Mouse (Mus musculus) cerebellum, adult 9-11 months (tissue): ENCODE results near the gene Gpr45.
"Not testable (repeated sequence)": the region's sequence is repeated elsewhere in the genome, so short reads cannot be mapped to it uniquely, and the experiment has no call there.

Experiments
- DNase-seq: peaks from one replicate; pipeline ENCODE4 v3.0.0; 2022

Gpr45 gene

DNA sequence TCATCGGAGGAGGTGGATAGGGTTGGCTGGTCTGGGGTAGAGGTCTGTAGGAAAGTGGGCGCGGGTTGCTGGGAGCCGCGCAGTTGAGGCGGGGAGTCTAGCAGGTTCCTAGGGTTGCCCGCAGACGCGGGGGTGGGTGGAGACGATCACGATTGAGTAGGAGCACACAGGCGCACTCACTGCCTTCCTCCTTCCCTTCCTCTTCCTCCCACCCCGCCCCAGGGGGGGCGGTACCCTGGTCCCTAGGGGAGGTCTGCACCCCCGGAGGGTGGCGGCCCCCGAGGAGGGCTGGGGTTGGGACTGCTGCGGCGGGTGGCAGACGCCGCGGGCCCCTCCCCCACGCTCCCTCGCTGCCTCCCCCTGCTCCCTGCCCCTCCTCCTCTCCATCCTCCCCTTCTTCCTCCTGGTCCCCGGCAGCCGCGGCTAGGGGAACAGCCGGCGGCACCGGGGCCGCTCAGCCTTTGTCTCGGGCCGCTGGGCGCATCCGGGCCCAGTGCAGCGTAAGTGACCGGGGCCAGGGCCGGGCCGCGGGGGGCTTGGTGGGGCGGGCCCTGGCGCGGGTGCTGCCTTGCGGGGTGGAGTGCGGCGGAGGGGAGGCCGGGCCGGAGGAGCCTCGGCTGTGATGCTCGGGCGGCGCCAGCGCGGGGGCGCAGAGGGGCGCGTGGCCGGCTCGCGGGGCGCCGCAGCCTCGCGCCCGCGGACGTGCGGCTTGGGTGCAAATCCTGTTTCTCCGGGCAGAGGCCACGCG lies at the start of gene Gpr45:
Gene Gpr45, plus strand, starts transcription at position 139 of the 748 bp plus-strand sequence.
- peak; percentile 66 for DNase-seq

DNA sequence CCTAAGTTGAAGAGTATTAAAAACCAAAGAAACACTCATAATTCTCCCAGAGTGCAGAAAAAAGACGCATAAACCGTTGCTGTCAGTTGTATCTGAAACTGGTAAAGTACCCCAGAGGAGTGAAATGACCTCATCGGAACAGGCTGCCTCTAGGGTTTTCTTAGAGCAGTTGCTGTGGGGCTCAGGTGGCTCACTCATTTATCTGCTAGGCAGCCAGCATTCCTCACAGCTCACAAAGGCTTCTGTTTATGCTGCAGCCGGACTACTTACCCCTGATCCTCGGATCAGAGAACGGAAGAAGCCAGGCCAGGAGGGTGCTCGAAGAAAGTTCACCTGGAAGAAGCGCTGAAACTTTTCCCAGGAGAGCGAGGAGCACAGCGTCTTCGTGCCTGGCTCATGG lies 47.5 kb upstream of the Gpr45 start:
- no peak for DNase-seq

DNA sequence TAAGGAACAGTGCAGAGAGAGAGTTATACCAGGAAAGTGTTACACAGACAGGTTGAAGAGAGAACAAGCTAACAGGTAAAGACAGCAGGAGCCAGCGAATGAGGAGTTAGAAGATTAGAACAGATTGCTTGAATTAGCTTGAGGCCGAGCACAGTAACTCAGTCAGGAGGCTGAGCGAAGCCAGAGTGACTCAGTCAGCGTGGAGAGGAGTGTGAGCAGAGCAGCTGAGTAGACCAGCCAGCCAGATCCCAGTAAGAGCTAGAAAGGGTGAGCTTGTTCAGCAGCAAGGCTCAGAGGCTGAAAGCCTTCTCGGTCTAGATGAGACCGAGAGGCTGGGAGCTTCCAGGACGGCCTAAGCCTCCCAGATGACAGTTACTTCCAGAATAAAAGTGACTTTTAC lies 46.0 kb upstream of the Gpr45 start:
- DNase-seq: no peak

DNA sequence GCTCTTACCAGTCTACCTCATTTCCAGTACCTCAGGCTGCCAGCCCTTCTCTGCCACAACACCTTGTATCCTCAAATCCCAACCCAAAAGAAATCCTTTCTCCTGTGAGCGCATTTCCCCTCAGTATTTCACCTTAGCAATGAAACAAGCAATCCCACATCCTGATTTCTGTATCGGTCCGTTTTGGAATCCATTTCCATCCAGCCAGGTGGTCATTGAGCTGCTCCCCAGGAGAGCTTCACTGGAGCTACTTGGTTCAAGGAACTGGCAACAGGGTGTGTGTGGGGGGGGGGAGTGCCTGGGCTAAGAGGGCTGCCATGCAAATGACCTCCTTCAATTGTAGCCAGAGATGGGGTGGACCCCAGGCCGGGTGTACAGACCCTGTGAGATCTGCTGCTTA lies 45.5 kb upstream of the Gpr45 start:
- DNase-seq: no peak

DNA sequence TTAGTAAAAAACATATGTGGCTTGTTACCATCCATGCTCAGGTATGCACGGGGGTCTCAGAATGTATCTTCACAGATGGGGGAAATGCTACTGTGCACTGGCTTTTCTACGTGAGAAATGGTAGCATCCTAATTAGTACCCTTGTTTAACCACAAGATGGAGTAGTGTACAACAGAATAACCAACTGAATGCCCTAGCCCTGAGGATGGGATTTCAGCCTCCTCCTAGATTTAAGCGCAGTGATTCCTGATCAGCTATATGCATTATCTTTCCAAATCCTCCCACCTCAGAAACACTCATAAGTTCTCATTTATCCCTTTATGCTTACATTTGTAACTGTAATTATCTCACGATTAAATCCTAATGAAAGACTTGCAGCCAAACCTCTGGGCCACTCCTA lies 37.6 kb upstream of the Gpr45 start:
- DNase-seq: no peak

DNA sequence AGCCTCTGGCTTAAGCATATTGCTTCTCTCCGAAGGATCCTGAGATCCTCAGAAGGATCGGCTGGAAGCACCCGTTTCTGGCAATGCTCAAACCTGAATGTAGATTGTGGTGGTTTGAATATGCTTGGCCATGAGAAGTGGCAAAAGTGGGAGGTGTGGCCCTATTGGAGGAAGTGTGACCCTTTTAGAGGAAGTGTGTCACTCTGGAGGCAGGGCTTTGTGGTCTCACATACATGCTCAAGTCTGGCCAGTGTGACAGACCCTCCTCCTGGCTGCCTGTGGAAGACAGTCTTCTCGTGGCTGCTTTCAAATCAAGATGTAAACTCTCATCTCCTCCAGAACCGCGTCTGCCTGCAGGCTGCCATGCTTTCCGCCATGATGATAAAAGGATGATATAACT lies 36.0 kb upstream of the Gpr45 start:
- no peak for DNase-seq

DNA sequence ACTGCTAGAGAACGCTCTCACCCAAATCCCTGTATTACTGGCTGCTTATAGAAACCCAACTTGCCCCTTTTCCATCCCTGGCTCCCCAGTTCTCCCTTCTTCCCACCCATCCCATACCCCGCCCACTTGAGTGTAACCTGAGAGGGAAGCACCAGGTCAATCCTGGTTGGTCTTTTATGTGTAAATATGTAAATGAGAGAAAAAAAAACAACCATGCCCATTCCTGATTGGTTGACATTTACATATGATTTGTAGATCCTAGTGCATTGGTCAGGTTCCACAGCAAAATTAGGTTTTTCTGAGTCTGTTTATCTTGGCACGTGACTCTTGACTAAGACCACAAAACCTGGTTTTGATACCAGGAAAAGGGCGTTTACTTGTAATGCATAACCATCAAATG lies 34.8 kb upstream of the Gpr45 start:
- DNase-seq: no peak

DNA sequence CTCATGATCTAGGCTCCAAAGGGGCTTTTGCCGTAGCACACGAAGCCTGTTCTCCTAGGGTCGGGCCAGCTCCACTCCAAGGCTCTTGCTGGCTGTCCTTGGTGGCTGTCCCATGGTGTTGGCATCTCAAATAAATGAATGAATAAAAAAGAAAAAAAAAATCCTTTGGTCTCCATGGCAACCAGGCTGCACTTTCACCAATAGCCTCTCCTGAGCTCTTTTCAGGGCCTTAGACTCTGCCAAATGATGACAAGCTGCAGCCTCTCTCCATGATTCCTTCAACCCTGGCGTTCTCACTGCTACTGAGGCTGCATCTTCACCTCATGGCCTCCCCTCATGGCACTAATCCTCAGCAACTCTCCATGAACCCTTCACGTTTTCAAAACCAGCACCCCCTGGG lies 28.7 kb upstream of the Gpr45 start:
- no peak for DNase-seq

DNA sequence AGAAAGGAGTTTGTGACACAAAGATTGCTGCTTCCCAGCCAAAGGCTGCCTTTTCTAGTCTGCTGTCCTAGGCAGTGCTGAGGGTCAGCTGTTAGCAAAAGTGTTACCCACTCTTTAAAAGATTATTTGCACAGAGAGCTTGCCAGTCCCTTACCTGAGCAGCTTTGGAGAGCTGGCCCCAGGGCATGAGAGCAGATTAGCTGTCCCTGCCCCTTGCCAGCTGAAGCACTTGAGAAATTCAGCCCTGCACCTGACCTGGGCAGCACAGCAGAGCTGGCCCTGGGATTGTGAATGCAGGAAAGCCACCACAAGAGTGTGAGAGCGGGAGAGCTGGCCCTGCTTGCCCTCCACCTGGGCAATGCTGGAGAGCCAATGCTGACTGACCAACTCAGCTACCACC lies 19.1 kb upstream of the Gpr45 start:
- no peak for DNase-seq

DNA sequence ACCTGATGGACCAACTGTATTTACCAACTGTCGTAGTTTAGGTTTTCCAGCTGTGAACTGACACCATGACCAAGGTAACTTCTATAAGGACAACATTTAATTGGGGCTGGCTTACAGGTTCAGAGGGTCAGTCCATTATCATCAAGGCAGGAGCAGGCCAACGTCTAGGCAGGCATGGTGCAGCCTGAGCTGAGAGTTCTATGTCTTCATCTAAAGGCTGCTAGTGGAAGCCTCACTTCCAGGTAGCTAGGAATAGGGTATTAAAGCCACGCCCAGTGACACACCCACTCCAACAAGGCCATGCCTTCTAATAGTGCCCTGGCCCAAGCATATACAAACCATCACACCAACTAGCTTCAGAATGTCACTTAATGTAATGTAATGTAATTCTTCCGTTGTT lies 4.2 kb upstream of the Gpr45 start:
- DNase-seq: no peak

DNA sequence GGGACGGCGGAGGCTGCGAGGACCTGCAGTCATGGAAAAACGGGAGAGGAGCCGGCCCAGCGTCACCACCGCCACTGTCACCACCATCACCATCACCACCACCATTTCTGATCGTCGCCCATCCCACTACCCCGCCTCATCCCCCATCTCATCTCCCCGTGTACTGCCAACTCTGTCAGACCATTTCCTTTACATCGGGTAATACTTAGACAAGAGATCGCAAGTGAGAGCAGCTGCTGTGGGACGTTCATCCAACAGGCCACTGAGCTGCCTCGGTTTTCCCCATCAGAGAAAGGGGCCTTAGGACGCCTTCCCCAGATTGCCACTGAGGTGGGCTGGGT lies 780 bp downstream of the Gpr45 start:
- no peak for DNase-seq

DNA sequence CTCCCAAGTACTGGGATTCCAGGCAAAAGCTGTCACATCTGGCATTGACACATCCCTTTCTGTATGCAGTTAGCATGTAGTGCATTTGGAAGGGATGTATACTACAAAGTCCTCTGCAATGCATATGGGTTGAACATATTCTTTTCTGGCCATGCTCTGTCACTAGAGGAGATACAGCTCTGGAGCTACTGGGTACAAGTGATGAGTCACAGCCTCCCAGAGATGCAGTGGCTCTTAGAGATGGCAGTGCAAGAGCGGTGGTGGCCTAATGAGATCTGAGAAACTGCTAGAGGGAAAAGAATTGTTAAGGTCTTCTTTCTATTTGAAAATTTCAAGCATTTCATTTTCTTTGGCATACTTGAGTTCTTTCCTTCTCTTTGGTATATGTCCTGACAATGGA lies 4.2 kb downstream of the Gpr45 start:
- DNase-seq: no peak

DNA sequence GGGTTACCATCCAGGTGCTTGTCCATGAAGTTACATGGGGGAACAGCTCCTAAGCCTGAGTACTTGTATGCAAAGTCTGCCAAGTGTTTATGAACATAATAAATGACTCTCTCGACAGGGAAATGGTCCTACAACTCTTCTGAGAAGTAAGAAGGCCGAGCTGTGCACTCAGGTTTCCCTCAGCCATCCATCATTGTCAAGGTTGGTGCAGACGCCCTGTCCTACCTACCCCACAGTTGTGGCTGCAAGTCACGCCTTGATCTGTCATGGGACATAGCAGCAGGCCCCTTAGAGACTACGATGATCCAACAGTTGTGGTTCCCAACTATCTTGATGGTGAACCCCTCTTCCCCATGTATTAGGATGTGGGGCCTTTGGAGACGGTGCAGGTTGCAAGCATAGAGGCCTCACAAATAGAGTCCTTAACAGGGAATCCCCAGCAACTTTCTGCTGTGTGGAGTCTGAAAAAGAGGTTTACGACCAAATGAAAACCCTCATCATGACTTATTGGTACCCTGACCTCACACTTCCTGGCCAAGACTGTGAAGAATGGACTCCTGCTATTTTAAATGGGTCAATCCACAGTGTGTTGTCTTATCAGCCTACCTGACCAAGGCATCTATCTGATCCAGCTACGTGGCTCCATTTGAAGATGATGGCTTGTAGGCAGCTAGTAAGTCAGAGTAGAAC lies 30.6 kb downstream of the Gpr45 start:
- DNase-seq: no peak

DNA sequence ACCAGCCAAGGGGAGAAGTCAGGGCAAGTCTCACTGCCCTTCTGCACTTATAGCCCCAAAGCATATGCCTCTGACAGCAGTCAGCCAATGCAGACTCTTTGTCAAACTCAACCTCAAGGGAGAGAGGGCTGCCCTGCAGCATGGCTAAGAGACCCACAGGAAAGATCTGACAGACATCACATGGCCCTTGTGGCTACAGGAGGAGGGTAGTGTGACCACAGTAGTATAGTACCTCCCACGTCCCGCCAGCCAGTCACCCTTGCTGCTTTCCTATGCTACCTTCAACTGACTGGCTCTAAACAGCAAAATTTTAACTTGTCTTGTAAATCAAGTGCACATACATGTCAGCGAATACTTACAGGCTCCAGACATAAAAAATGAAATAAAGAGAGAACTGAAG lies 31.4 kb downstream of the Gpr45 start:
- DNase-seq: no peak

DNA sequence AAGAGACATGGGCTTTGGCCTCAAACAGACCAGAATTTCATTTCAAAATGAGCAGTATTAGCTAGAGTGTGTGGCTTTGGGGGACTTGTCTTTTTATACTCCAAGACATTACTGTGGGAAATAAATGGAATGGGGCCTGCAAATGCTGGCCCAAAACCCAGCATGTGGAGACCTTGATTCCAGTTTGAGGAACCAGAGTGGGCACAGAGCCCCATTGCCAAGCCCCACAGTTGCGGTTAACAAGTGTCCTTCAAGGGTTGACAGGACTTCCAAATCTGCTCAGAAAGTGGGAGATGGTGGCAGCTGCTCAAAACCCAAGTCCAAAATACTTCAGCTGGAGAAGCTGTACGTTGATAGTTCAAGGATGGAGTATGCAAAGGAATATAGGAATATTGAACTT lies 36.3 kb downstream of the Gpr45 start:
- no peak for DNase-seq

DNA sequence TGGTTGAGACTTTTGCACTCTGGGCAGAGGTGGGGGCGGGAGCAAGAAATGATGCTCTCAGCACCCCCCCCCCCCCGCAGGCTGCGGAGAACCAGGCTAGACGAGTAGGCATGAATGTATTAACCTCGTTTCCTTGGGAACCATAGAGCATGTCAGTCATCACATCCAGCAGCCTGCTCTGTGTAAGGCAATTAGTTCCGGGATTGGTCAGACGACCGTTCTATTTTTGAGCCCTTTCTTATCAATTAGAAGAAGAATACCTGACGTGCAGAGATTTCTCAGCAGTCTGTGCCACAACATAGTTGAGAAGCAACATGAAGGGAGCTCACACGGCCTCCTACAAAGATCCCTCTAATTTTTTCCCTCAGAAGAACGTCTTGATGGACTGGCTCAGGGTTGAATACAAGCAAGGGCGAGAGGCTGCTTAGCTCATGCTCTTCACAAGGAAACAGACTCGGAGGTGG lies 53.4 kb downstream of the Gpr45 start:
- DNase-seq: no peak

DNA sequence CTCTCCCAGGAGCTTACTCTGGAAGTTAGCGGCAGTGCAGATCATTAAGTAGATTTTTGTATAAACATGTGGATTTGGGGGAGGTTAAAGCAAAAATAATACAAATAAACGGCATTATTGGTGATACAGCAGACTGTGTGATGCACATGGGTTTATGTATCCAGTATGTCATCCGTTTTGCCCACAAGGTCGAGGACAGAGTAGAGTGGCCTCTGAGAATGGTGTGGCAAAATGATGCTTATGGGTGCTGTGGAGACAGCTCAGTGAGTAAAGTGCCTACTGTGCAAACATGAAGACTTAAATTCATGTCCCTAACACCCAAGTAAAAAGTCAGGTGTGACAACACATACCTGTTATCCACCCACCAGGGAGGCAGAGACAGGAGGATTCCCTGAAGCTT lies 53.9 kb downstream of the Gpr45 start:
- DNase-seq: no peak

DNA sequence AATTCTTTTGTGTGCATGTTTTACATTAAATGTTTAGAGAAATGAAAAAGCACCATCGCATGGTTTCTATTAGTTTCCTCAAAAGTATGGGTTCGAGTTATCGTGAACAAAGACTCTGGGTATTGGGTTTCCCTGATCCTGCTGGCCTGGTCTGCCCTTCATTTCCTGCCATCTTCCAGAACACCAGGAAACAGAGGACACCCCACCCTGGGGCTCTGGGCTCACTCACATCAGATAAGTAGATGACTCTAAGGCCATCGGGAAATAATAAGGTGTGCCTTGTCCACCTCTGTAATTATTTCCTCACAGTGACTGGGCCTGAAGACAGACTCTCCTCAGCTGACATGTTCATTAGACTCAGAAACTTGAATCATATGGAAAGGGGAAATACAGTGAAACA lies 57.8 kb downstream of the Gpr45 start:
- DNase-seq: no peak

DNA sequence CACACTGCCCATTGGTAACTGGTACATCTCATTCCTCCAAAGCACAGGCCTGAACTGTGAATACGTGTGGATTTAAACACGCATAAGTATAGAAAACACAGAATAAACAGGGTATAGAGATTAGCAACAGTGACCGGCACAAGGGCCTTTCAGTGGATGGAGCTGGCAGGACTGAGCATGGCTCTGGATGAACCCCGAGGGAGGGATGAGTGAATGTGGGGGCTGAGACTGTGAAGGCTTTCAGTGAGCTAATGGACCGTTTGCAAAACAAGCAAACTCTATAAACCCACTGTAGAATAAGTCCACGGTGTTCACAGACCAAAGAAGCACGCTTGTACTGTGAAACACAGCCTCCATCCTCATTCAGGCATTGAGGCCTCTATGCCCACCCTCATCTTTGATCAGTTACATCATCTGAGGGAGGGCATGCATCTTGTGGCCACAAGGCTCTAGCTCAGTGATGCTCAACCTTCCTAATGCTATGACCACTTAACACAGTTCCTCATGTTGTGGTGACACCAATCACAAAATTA lies 62.5 kb downstream of the Gpr45 start:
- DNase-seq: not testable (repeated sequence)

DNA sequence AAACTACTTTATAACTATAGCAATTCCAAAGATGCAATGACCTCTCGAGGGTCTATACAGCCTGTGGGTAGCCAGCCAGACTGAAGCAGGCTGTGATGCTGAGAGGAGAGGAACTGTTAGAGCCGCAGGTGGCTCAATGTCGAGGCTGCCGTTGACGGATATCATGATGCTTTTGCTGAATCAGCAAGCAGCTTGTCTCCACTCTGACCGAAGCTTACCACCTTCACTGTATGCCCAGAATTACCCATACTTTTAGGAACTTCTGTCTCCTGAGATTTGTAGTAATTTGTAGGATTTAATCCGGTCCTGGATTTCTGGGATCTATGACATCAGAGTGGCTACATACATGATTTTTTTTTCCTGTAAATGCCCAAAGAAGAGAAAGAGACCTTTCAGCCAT lies 83.3 kb downstream of the Gpr45 start:
- no peak for DNase-seq

DNA sequence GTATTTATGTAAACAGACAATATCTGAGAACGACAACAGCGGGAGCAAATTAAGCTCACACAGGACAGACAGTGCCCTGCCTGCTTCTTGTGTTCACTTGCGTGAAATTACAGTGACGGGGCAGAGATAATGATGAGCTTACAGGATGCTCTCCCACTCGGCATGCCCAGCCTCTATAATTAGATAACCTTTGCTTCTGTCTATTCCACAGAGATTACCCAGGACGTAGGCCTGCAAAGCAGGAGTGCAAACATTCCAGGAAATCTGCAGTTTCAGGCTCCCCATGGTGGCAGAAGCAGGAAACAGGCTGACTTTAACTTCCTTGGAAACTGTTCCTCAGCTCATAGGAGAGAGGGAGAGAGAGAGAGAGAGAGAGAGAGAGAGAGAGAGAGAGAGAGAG lies 89.6 kb downstream of the Gpr45 start:
- DNase-seq: no peak

DNA sequence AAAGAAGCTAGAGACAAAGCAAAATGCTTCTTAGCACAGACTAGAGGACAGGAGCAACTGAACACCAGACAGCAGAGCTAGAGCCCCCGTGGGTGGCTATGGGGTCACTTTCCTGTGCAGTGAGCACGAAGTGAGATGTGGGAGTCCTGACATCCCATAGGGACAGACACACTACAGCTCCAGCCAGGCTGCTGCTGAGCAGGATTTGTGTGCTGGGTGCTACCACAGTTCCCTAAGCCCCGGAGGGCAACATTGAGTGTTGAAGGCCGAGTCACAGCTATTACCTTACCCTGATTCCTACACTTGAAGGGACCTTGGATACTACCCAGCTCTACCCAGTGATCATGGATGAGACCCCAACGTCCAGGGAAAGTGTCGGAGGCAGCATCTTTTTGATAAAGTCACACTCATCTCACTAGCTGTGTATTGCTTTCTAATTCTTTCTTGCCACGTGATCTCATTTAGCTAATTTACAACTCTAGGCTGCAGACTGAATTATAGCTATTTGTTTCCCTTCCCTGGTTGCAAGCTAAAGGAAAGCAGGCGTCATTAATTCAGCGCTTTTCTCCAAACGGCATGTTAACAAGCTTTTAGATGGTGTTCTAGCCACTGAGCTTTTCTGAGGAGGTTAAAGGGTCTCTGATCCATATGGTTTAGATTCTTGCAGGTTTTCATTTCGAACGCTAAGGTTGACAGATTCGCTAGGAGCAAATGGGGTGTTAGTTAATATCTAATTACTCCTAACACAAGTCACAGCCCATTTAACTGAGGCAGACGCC lies 92.7 kb downstream of the Gpr45 start:
- DNase-seq: no peak

DNA sequence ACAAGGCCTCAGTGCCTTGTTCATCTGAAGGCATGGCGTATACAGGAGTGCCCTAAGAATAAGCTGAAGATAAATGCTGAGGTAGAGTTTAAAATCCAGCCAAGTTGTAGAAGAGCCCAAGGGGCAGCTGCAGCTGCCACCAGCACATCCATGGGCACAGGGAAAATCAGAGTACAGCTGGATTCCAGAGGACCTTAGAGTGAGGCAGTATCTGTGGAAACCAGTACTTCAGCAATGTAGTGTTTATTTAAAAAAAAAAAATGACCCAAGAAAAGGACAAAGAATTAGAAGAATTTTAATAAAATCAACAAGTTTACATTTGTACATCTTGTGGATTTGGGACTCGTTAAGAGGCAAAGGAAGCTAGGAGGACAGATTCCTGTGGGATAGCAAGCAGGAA lies 94.3 kb downstream of the Gpr45 start:
- DNase-seq: no peak

DNA sequence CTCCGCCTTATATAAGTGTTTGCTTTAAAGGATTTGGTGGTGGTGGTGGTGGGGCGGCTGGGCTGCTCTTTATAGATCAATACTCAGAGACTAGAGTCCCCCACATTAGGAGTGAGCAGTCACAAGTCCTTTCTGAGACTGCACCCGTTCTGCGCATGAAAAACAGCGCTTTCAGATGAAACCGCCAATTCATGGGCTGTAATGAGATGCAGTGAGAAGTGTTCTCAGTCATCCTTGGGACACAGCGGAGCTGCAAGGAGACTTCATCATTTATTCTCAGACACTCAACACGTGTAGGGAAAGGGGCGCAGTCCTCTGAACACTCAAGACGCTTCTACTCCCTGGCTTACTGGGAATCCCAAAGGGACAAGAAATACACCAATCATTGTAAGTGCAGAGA lies 95.1 kb downstream of the Gpr45 start:
- DNase-seq: no peak
